Mouse (Mus musculus): ENCODE results near the gene Dnah11.

Gene Dnah11

GRCm38 (mm10) chr12:118198386-118199093 is at the start of gene Dnah11:
Dnah11 (minus strand) TSS chr12:118199043.
- peak; percentile 77 for DNase-seq (ENCODE audit: low spot score)

- DNase-seq (ENCODE audit: low spot score), result no peak
These were observed 22.3 kb upstream of the Dnah11 start for GRCm38 (mm10) chr12:118221182-118221581.

- DNase-seq (ENCODE audit: low spot score), result no peak
These were observed 21.2 kb upstream of the Dnah11 start for GRCm38 (mm10) chr12:118220062-118220461.

- no peak for DNase-seq (ENCODE audit: low spot score)
These were observed 13.3 kb upstream of the Dnah11 start for GRCm38 (mm10) chr12:118212163-118212562.

- no peak for DNase-seq (ENCODE audit: low spot score)
These were observed 2.3 kb downstream of the Dnah11 start for GRCm38 (mm10) chr12:118196583-118196982.

GRCm38 (mm10) chr12:118189535-118189934 is 9.3 kb downstream of the Dnah11 start:
- DNase-seq (ENCODE audit: low spot score), result no peak

GRCm38 (mm10) chr12:118187663-118188062 is 11.2 kb downstream of the Dnah11 start:
- DNase-seq (ENCODE audit: low spot score), result no peak

GRCm38 (mm10) chr12:118186881-118187489 is 11.9 kb downstream of the Dnah11 start:
- DNase-seq (ENCODE audit: low spot score), result no peak

- no peak for DNase-seq (ENCODE audit: low spot score)
These were observed 12.5 kb downstream of the Dnah11 start for GRCm38 (mm10) chr12:118186120-118186880.

- no peak for DNase-seq (ENCODE audit: low spot score)
These were observed 14.1 kb downstream of the Dnah11 start for GRCm38 (mm10) chr12:118184731-118185130.

GRCm38 (mm10) chr12:118177756-118178155 is 21.1 kb downstream of the Dnah11 start:
- no peak for DNase-seq (ENCODE audit: low spot score)

GRCm38 (mm10) chr12:118164785-118165184 is 34.1 kb downstream of the Dnah11 start:
- DNase-seq (ENCODE audit: low spot score), result no peak

- no peak for DNase-seq (ENCODE audit: low spot score)
These were observed 41.9 kb downstream of the Dnah11 start for GRCm38 (mm10) chr12:118156986-118157385.

- no peak for DNase-seq (ENCODE audit: low spot score)
These were observed 51.3 kb downstream of the Dnah11 start for GRCm38 (mm10) chr12:118147521-118148033.

- no peak for DNase-seq (ENCODE audit: low spot score)
These were observed 70.7 kb downstream of the Dnah11 start for GRCm38 (mm10) chr12:118128116-118128515.

- DNase-seq (ENCODE audit: low spot score), result no peak
These were observed 79.2 kb downstream of the Dnah11 start for GRCm38 (mm10) chr12:118119668-118120067.

- no peak for DNase-seq (ENCODE audit: low spot score)
These were observed 86.2 kb downstream of the Dnah11 start for GRCm38 (mm10) chr12:118112599-118112998.

GRCm38 (mm10) chr12:118111896-118112295 is 86.9 kb downstream of the Dnah11 start:
- no peak for DNase-seq (ENCODE audit: low spot score)

- no peak for DNase-seq (ENCODE audit: low spot score)
These were observed 91.1 kb downstream of the Dnah11 start for GRCm38 (mm10) chr12:118107719-118108118.

GRCm38 (mm10) chr12:118104520-118104919 is 94.3 kb downstream of the Dnah11 start:
- DNase-seq (ENCODE audit: low spot score), result no peak

- DNase-seq (ENCODE audit: low spot score), result no peak
These were observed 99.1 kb downstream of the Dnah11 start for GRCm38 (mm10) chr12:118099694-118100093.

GRCm38 (mm10) chr12:118098257-118098656 is 100.6 kb downstream of the Dnah11 start:
- DNase-seq (ENCODE audit: low spot score), result no peak

- DNase-seq (ENCODE audit: low spot score), result no peak
These were observed 103.9 kb downstream of the Dnah11 start for GRCm38 (mm10) chr12:118094946-118095345.

All from ovary, postnatal 36 days (tissue).